Mouse (Mus musculus): Measurements from ENCODE around the gene Myo9b. TPM values are rescaled to one million over a fixed set of nuclear protein-coding genes. Genes with fewer than 3 reads are reported as not detected.
"Not testable (repeated sequence)": the region's sequence is repeated elsewhere in the genome, so short reads cannot be mapped to it uniquely, and the experiment has no call there.

Myo9b gene
- total RNA-seq, 2 experiments from 2014 or later, result 34.6 to 39.7 TPM

GRCm38 (mm10) chr8:71282621-71283020, 10.1 kb downstream of the Myo9b start:
- intact Hi-C loops (cut with DNase I), result no loop called here
- DNase-seq (ENCODE audit: extremely low spot score in 1 of 2, low spot score in 2 of 2), result no peak
- Histone ChIP-seq H3K27ac (peak overlapping the region; percentile 44; the same call in 1 of the 2 replicates), H3K4me3 (no peak overlapping the region)
- no peak for TF ChIP-seq CTCF (IDR thresholded peaks at IDR 0.05)

GRCm38 (mm10) chr8:71286223-71286622, 13.7 kb downstream of the Myo9b start:
- intact Hi-C loops (cut with DNase I), result loop anchor here (5.0 kb wide), 1 partner anchor 461 kb away; no protein-coding TSS in a partner anchor
- H3K27ac ChIP-seq; DNase-seq (ENCODE audit: extremely low spot score in 1 of 2, low spot score in 2 of 2); H3K4me3 ChIP-seq: not testable (repeated sequence)

- Histone ChIP-seq H3K4me3 (no peak overlapping the region), H3K27ac (no peak overlapping the region)
- no peak for DNase-seq (ENCODE audit: extremely low spot score in 1 of 2, low spot score in 2 of 2)
- peak; percentile 15 for TF ChIP-seq CTCF (IDR thresholded peaks at IDR 0.05)
- intact Hi-C loops (cut with DNase I), result loop anchor here (5.0 kb wide), 1 partner anchor 459 kb away; no protein-coding TSS in a partner anchor
Observed at GRCm38 (mm10) chr8:71288441-71288949, 16.0 kb downstream of the Myo9b start.

GRCm38 (mm10) chr8:71289098-71289497, 16.6 kb downstream of the Myo9b start:
- no peak overlapping the region; the same call in 1 of the 2 replicates for H3K27ac ChIP-seq
- DNase-seq (ENCODE audit: extremely low spot score in 1 of 2, low spot score in 2 of 2), result no peak
- intact Hi-C loops (cut with DNase I), result loop anchor here (5.0 kb wide), 1 partner anchor 458 kb away; no protein-coding TSS in a partner anchor
- TF ChIP-seq CTCF (IDR thresholded peaks at IDR 0.05), result no peak
- no peak overlapping the region for H3K4me3 ChIP-seq

GRCm38 (mm10) chr8:71290211-71290610, 17.7 kb downstream of the Myo9b start:
- DNase-seq (ENCODE audit: extremely low spot score in 1 of 2, low spot score in 2 of 2), result no peak
- Histone ChIP-seq H3K27ac (no peak overlapping the region), H3K4me3 (no peak overlapping the region)
- TF ChIP-seq CTCF (IDR thresholded peaks at IDR 0.05), result no peak
- intact Hi-C loops (cut with DNase I), result no loop called here

- intact Hi-C loops (cut with DNase I), result no loop called here
Observed at GRCm38 (mm10) chr8:71290911-71291310, 18.4 kb downstream of the Myo9b start.

GRCm38 (mm10) chr8:71291351-71291750, 18.8 kb downstream of the Myo9b start:
- DNase-seq (ENCODE audit: extremely low spot score in 1 of 2, low spot score in 2 of 2), result no peak
- no peak for TF ChIP-seq CTCF (IDR thresholded peaks at IDR 0.05)
- intact Hi-C loops (cut with DNase I), result no loop called here
- no peak overlapping the region for H3K27ac ChIP-seq
- H3K4me3 ChIP-seq, result no peak overlapping the region

More at GRCm38 (mm10) chr8:71290911-71291310, 18.4 kb downstream of the Myo9b start:
- no peak for DNase-seq (ENCODE audit: extremely low spot score in 1 of 2, low spot score in 2 of 2)
- TF ChIP-seq CTCF (IDR thresholded peaks at IDR 0.05), result no peak
- no peak overlapping the region for H3K4me3 ChIP-seq
- H3K27ac ChIP-seq, result no peak overlapping the region

- DNase-seq (ENCODE audit: extremely low spot score in 1 of 2, low spot score in 2 of 2); intact Hi-C loops (cut with DNase I); H3K27ac ChIP-seq; H3K4me3 ChIP-seq: not testable (repeated sequence)
Observed at GRCm38 (mm10) chr8:71293930-71294329, 21.4 kb downstream of the Myo9b start.

GRCm38 (mm10) chr8:71296188-71296621, 23.7 kb downstream of the Myo9b start:
- Histone ChIP-seq H3K27ac (no peak overlapping the region), H3K4me3 (no peak overlapping the region)
- TF ChIP-seq CTCF (IDR thresholded peaks at IDR 0.05), result no peak
- intact Hi-C loops (cut with DNase I), result no loop called here
- DNase-seq (ENCODE audit: extremely low spot score in 1 of 2, low spot score in 2 of 2), result no peak

- TF ChIP-seq CTCF (IDR thresholded peaks at IDR 0.05), result no peak
- intact Hi-C loops (cut with DNase I), result no loop called here
Observed at GRCm38 (mm10) chr8:71296784-71297183, 24.3 kb downstream of the Myo9b start.

GRCm38 (mm10) chr8:71297439-71297838, 24.9 kb downstream of the Myo9b start:
- intact Hi-C loops (cut with DNase I), result no loop called here
- H3K27ac ChIP-seq, result no peak overlapping the region
- TF ChIP-seq CTCF (IDR thresholded peaks at IDR 0.05), result no peak
- no peak for DNase-seq (ENCODE audit: extremely low spot score in 1 of 2, low spot score in 2 of 2)
- no peak overlapping the region for H3K4me3 ChIP-seq

More at GRCm38 (mm10) chr8:71296784-71297183, 24.3 kb downstream of the Myo9b start:
- Histone ChIP-seq H3K4me3 (no peak overlapping the region), H3K27ac (no peak overlapping the region)
- no peak for DNase-seq (ENCODE audit: extremely low spot score in 1 of 2, low spot score in 2 of 2)

- intact Hi-C loops (cut with DNase I), result no loop called here
- no peak for TF ChIP-seq CTCF (IDR thresholded peaks at IDR 0.05)
- Histone ChIP-seq H3K27ac (no peak overlapping the region), H3K4me3 (no peak overlapping the region)
- DNase-seq (ENCODE audit: extremely low spot score in 1 of 2, low spot score in 2 of 2), result no peak
Observed at GRCm38 (mm10) chr8:71299716-71300115, 27.2 kb downstream of the Myo9b start.

GRCm38 (mm10) chr8:71302788-71303187, 30.3 kb downstream of the Myo9b start:
- DNase-seq (ENCODE audit: extremely low spot score in 1 of 2, low spot score in 2 of 2), result no peak
- no peak for TF ChIP-seq CTCF (IDR thresholded peaks at IDR 0.05)
- intact Hi-C loops (cut with DNase I), result no loop called here
- H3K27ac ChIP-seq, result no peak overlapping the region
- H3K4me3 ChIP-seq, result no peak overlapping the region

Data from left cerebral cortex, adult 2 months (tissue).